Mouse (Mus musculus) liver, embryonic 14.5 days (tissue): ENCODE data around the gene Unk.
A peak's percentile ranks its signal among the peaks of the same experiment; 100 is the strongest.

Experiments
- CTCF ChIP-seq: IDR thresholded peaks from 2 replicates; pipeline ENCODE4 v1.5.1; 2016; ENCODE audit warnings: antibody characterized with exemption, low read depth, control low read depth
- EP300 ChIP-seq: IDR thresholded peaks from 2 replicates; pipeline ENCODE4 v1.6.1; 2016; ENCODE audit warnings: antibody characterized with exemption, low read depth

GRCm38 (mm10) chr11:116071510-116071909 lies 41.4 kb downstream of the Unk start:
- no peak for TF ChIP-seq EP300
- peak; percentile 75 for TF ChIP-seq CTCF
